Mouse (Mus musculus) hindbrain, embryonic 13.5 days (tissue): Measurements from ENCODE around the gene Gm3233. TPM values are rescaled to one million over a fixed set of nuclear protein-coding genes. Genes with fewer than 3 reads are reported as not detected.
"Not testable (repeated sequence)": the region's sequence is repeated elsewhere in the genome, so short reads cannot be mapped to it uniquely, and the experiment has no call there.

Experiments used
- ATAC-seq: fragments of 200-750 bp; cut with Nextera tagmentation; 2 replicates; pipeline ENCODE4 v1.8.0; 2017; ENCODE audit warnings: moderate TSS enrichment; ENCODE audit not compliant: low FRiP score
- H3K27ac ChIP-seq: fragments of 300-500 bp; sonication (generic); 2 replicates; pipeline ENCODE4 v1.5.1; 2015; ENCODE audit warnings: inconsistent platforms, mild to moderate bottlenecking, moderate library complexity
- H3K27me3 ChIP-seq: fragments of 300-500 bp; sonication (generic); 2 replicates; pipeline ENCODE4 v1.6.1; 2015; ENCODE audit warnings: mild to moderate bottlenecking, inconsistent platforms
- H3K36me3 ChIP-seq: fragments of 300-500 bp; sonication (generic); 2 replicates; pipeline ENCODE4 v1.6.1; 2015; ENCODE audit warnings: mild to moderate bottlenecking, inconsistent platforms
- H3K4me1 ChIP-seq: fragments of 300-500 bp; sonication (generic); replicated peaks from 2 replicates; pipeline ENCODE4 v1.6.1; 2015; ENCODE audit warnings: inconsistent platforms
- H3K4me2 ChIP-seq: fragments of 300-500 bp; sonication (generic); 2 replicates; pipeline ENCODE4 v1.6.1; 2015; ENCODE audit warnings: inconsistent platforms, mild to moderate bottlenecking, moderate library complexity
- H3K4me3 ChIP-seq: fragments of 300-500 bp; sonication (generic); 2 replicates; pipeline ENCODE4 v1.5.1; 2015; ENCODE audit warnings: mild to moderate bottlenecking, inconsistent platforms
- H3K9ac ChIP-seq: fragments of 300-500 bp; sonication (generic); 2 replicates; pipeline ENCODE4 v1.6.1; 2015; ENCODE audit warnings: mild to moderate bottlenecking, inconsistent platforms
- H3K9me3 ChIP-seq: fragments of 300-500 bp; sonication (generic); 2 replicates; pipeline ENCODE4 v1.6.1; 2016; ENCODE audit warnings: inconsistent platforms
- WGBS: fragments of 180-500 bp; shearing (Covaris S2); methylation state at CpG from one replicate; pipeline ENCODE4 v1.1.7; 2015; 5-methylcytosine and 5-hydroxymethylcytosine counted together
- polyA plus RNA-seq: library from polyadenylated mRNA; unstranded; fragments of >200 nt; fragmentation: Nextera tagmentation; extraction: Ambion mirVana; gene quantifications from 2 replicates; pipeline ENCODE4 v1.2.1, GENCODE M21; 2015

The Gm3233 gene
- polyA plus RNA-seq, 1 experiment from 2014 or later, result not detected

- H3K4me2 ChIP-seq, H3K4me3 ChIP-seq, H3K9me3 ChIP-seq, H3K27me3 ChIP-seq, ATAC-seq, H3K4me1 ChIP-seq, H3K9ac ChIP-seq, H3K27ac ChIP-seq, H3K36me3 ChIP-seq: not testable (repeated sequence)
- WGBS, result 75% methylated on average over 1 of the region's 1 CpGs
Observed at GRCm38 (mm10) chr10:77771225-77771624, 11.7 kb upstream of the Gm3233 start, which contains the start of gene Gm3238. TSS of gene Gm3238 (minus strand) at chr10:77771325.

- 81% methylated on average over 1 of the region's 1 CpGs for WGBS
- no peaks in the 10 kb centered on the region for H3K4me1 ChIP-seq
- no peaks in the 10 kb centered on the region for H3K36me3 ChIP-seq
- H3K4me2 ChIP-seq, result no peak overlapping the region
- no peak overlapping the region for H3K27ac ChIP-seq
- no peaks in the 10 kb centered on the region for H3K27me3 ChIP-seq
- no peak overlapping the region for H3K9ac ChIP-seq
- no peak overlapping the region for H3K4me3 ChIP-seq
- no peak for ATAC-seq
- H3K9me3 ChIP-seq, result no peaks in the 10 kb centered on the region
Observed at GRCm38 (mm10) chr10:77769727-77770126, 10.2 kb upstream of the Gm3233 start.

GRCm38 (mm10) chr10:77753448-77753847 is 6.0 kb downstream of the Gm3233 start:
- Histone ChIP-seq H3K36me3 (no peaks in the 10 kb centered on the region), H3K27ac (no peak overlapping the region), H3K9me3 (no peaks in the 10 kb centered on the region), H3K27me3 (no peaks in the 10 kb centered on the region), H3K4me1 (no peaks in the 10 kb centered on the region), H3K4me3 (no peak overlapping the region), H3K9ac (no peak overlapping the region), H3K4me2 (no peak overlapping the region)
- no peak for ATAC-seq

GRCm38 (mm10) chr10:77752312-77752711 is 7.2 kb downstream of the Gm3233 start:
- WGBS, result 63% methylated on average over 3 of the region's 3 CpGs
- H3K27me3 ChIP-seq, H3K9me3 ChIP-seq, H3K4me2 ChIP-seq, H3K9ac ChIP-seq, H3K27ac ChIP-seq, H3K36me3 ChIP-seq, H3K4me3 ChIP-seq, H3K4me1 ChIP-seq, ATAC-seq: not testable (repeated sequence)

GRCm38 (mm10) chr10:77751254-77751653 is 8.2 kb downstream of the Gm3233 start, which contains the start of gene Gm9736:
TSS of gene Gm9736 (minus strand) at chr10:77751354.
- not testable (repeated sequence) for H3K9me3 ChIP-seq, ATAC-seq, H3K4me1 ChIP-seq, H3K27me3 ChIP-seq, H3K27ac ChIP-seq, H3K9ac ChIP-seq, H3K4me2 ChIP-seq, H3K36me3 ChIP-seq, H3K4me3 ChIP-seq
- WGBS, result 76% methylated on average over 1 of the region's 1 CpGs

GRCm38 (mm10) chr10:77750686-77751085 is 8.8 kb downstream of the Gm3233 start:
- not testable (repeated sequence) for H3K4me2 ChIP-seq, H3K9me3 ChIP-seq, H3K36me3 ChIP-seq, H3K4me3 ChIP-seq, ATAC-seq, H3K27ac ChIP-seq, H3K4me1 ChIP-seq, H3K27me3 ChIP-seq, H3K9ac ChIP-seq
- 86% methylated on average over 1 of the region's 1 CpGs for WGBS

- H3K36me3 ChIP-seq, H3K27me3 ChIP-seq, H3K9me3 ChIP-seq, H3K4me1 ChIP-seq, H3K4me3 ChIP-seq, ATAC-seq, H3K4me2 ChIP-seq, H3K9ac ChIP-seq: not testable (repeated sequence)
- WGBS, result 51% methylated on average over 5 of the region's 5 CpGs
- 0 out of 2 replicates have a peak within 1 kb of the TSS, but pooled peaks have one; percentile 30 for H3K27ac ChIP-seq
Observed at GRCm38 (mm10) chr10:77741924-77742688, 17.4 kb downstream of the Gm3233 start, which contains the start of gene Gm18596. TSS of gene Gm18596 (minus strand) at chr10:77742638.

GRCm38 (mm10) chr10:77738929-77739328 is 20.6 kb downstream of the Gm3233 start:
- no peaks in the 10 kb centered on the region for H3K27me3 ChIP-seq
- H3K4me2 ChIP-seq, result no peak overlapping the region
- H3K4me3 ChIP-seq, result no peak overlapping the region
- H3K9me3 ChIP-seq, result 0 out of 2 replicates have a peak, but pooled peaks cover 6% of the 10 kb centered on the region
- no peak overlapping the region for H3K9ac ChIP-seq
- ATAC-seq, result no peak
- H3K36me3 ChIP-seq, result no peaks in the 10 kb centered on the region
- WGBS, result 96% methylated on average over 4 of the region's 4 CpGs
- peaks cover 9% of the 10 kb centered on the region; the same call in 1 of the 2 replicates for H3K4me1 ChIP-seq
- H3K27ac ChIP-seq, result no peak overlapping the region

GRCm38 (mm10) chr10:77735928-77736327 is 23.6 kb downstream of the Gm3233 start:
- no peak overlapping the region for H3K4me3 ChIP-seq
- ATAC-seq, result no peak
- H3K36me3 ChIP-seq, result no peaks in the 10 kb centered on the region
- 0 out of 2 replicates have a peak, but pooled peaks cover 6% of the 10 kb centered on the region for H3K4me1 ChIP-seq
- H3K4me2 ChIP-seq, result no peak overlapping the region
- no peaks in the 10 kb centered on the region for H3K27me3 ChIP-seq
- H3K9ac ChIP-seq, result no peak overlapping the region
- 0 out of 2 replicates have a peak, but pooled peaks cover 6% of the 10 kb centered on the region for H3K9me3 ChIP-seq
- H3K27ac ChIP-seq, result no peak overlapping the region
- 85% methylated on average over 1 of the region's 1 CpGs for WGBS

GRCm38 (mm10) chr10:77729241-77729640 is 30.2 kb downstream of the Gm3233 start:
- H3K27ac ChIP-seq, result no peak overlapping the region
- WGBS, result 63% methylated on average over 4 of the region's 4 CpGs
- H3K27me3 ChIP-seq, result no peaks in the 10 kb centered on the region
- H3K4me2 ChIP-seq, result no peak overlapping the region
- no peak overlapping the region for H3K9ac ChIP-seq
- H3K9me3 ChIP-seq, result no peaks in the 10 kb centered on the region
- ATAC-seq, result no peak
- H3K4me3 ChIP-seq, result no peak overlapping the region
- no peaks in the 10 kb centered on the region for H3K4me1 ChIP-seq
- no peaks in the 10 kb centered on the region for H3K36me3 ChIP-seq

GRCm38 (mm10) chr10:77728280-77728679 is 31.2 kb downstream of the Gm3233 start:
- no peaks in the 10 kb centered on the region for H3K27me3 ChIP-seq
- WGBS, result 69% methylated on average over 4 of the region's 4 CpGs

GRCm38 (mm10) chr10:77726186-77726585 is 33.3 kb downstream of the Gm3233 start, which contains the start of gene Gm10100:
TSS of gene Gm10100 (plus strand) at chr10:77726486.
- no peaks in the 10 kb centered on the region for H3K4me1 ChIP-seq
- H3K27ac ChIP-seq, result no peak within 1 kb of the TSS
- WGBS, result 33% methylated on average over 3 of the region's 3 CpGs
- H3K27me3 ChIP-seq, result no peaks in the 10 kb centered on the region
- ATAC-seq, result no peak
- H3K36me3 ChIP-seq, result no peaks in the 10 kb centered on the region
- no peaks in the 10 kb centered on the region for H3K9me3 ChIP-seq
- H3K4me3 ChIP-seq, result no peak within 1 kb of the TSS
- no peak within 1 kb of the TSS for H3K9ac ChIP-seq
- no peak within 1 kb of the TSS for H3K4me2 ChIP-seq

More at GRCm38 (mm10) chr10:77728280-77728679, 31.2 kb downstream of the Gm3233 start:
- Histone ChIP-seq H3K27ac (no peak overlapping the region), H3K4me1 (no peaks in the 10 kb centered on the region), H3K4me2 (no peak overlapping the region), H3K4me3 (no peak overlapping the region), H3K9me3 (no peaks in the 10 kb centered on the region), H3K36me3 (no peaks in the 10 kb centered on the region), H3K9ac (no peak overlapping the region)
- no peak for ATAC-seq

GRCm38 (mm10) chr10:77724855-77725254 is 34.6 kb downstream of the Gm3233 start:
- H3K4me3 ChIP-seq, result no peak overlapping the region
- H3K27ac ChIP-seq, result no peak overlapping the region
- 76% methylated on average over 8 of the region's 8 CpGs for WGBS
- H3K4me1 ChIP-seq, result no peaks in the 10 kb centered on the region
- H3K36me3 ChIP-seq, result no peaks in the 10 kb centered on the region
- H3K4me2 ChIP-seq, result no peak overlapping the region
- peaks cover 5% of the 10 kb centered on the region; the same call in 1 of the 2 replicates for H3K9me3 ChIP-seq
- no peak overlapping the region for H3K9ac ChIP-seq
- no peak for ATAC-seq
- no peaks in the 10 kb centered on the region for H3K27me3 ChIP-seq
